Mouse (Mus musculus) hindbrain, embryonic 10.5 days (tissue): ENCODE measurements around the gene Dnlz. TPM values are rescaled to one million over a fixed set of nuclear protein-coding genes. Genes with fewer than 3 reads are reported as not detected.

Source experiments
- DNase-seq: peaks from one replicate; pipeline ENCODE4 v3.0.0-alpha.2; 2017; ENCODE audit warnings: low spot score
- H3K27ac ChIP-seq: fragments of 300-500 bp; sonication (generic); 2 replicates; pipeline ENCODE4 v1.5.1; 2016; ENCODE audit warnings: mild to moderate bottlenecking, moderate library complexity
- H3K27me3 ChIP-seq: fragments of 300-500 bp; sonication (generic); 2 replicates; pipeline ENCODE4 v1.6.1; 2016; ENCODE audit warnings: mild to moderate bottlenecking; ENCODE audit not compliant: poor library complexity, insufficient read depth, severe bottlenecking
- H3K36me3 ChIP-seq: fragments of 300-500 bp; sonication (generic); 2 replicates; pipeline ENCODE4 v1.6.1; 2016; ENCODE audit warnings: mild to moderate bottlenecking, moderate library complexity
- H3K4me1 ChIP-seq: fragments of 300-500 bp; sonication (generic); replicated peaks from 2 replicates; pipeline ENCODE4 v1.6.1; 2016; ENCODE audit warnings: mild to moderate bottlenecking
- H3K4me3 ChIP-seq: fragments of 300-500 bp; sonication (generic); 2 replicates; pipeline ENCODE4 v1.5.1; 2016; ENCODE audit warnings: mild to moderate bottlenecking, moderate library complexity
- H3K9me3 ChIP-seq: fragments of 300-500 bp; sonication (generic); 2 replicates; pipeline ENCODE4 v1.6.1; 2016; ENCODE audit warnings: mild to moderate bottlenecking, moderate library complexity
- WGBS: fragments of 180-500 bp; shearing (Covaris S2); methylation state at CpG from one replicate; pipeline ENCODE4 v1.1.7; 2016; 5-methylcytosine and 5-hydroxymethylcytosine counted together
- polyA plus RNA-seq: library from polyadenylated mRNA; unstranded; fragments of >200 nt; fragmentation: Nextera tagmentation; extraction: Ambion mirVana; gene quantifications from 2 replicates; pipeline ENCODE4 v1.2.1, GENCODE M21; 2016

The Dnlz gene
- polyA plus RNA-seq, 1 experiment from 2014 or later: 38.8 TPM

DNA sequence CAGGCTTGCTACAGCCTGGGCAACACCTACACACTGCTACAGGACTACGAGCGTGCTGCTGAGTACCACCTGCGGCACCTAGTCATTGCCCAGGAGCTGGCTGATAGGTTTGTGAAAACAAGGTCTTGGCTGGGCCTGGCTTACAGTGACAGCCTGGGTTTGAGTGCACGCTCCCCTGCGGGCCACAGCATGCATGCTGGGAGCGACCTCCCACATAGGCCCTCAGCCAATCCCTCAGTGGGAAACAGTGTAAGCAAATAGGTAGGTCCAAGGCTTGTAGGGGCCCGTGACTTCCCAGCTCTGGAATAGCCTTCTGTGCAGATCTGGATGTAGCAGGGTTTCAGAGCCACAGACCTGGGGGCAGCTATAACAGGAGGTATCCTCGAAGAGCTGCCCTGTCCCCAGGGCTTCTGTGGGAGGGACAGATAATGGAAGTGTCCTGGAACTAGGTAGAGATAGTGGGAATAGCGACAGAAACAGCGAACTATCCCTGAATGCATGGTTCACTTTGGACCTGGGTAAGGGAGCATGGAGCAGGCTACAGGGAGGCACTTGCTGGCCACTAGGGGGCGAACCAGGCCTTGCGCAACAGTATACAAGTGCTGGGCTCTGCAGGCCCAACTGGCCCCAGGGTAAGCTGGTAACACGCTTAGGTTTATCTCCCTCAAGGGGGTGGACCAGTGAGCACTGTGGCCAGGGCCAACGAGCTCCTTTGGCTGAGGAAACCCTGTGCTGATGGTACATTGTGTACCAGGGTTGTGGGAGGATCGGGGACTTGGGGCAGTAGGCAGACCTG lies 26.3 kb downstream of the Dnlz start:
- H3K4me3 ChIP-seq: no peak overlapping the region
- no peaks in the 10 kb centered on the region for H3K9me3 ChIP-seq
- no peaks in the 10 kb centered on the region for H3K27me3 ChIP-seq
- no peak overlapping the region for H3K27ac ChIP-seq
- peaks cover 96% of the 10 kb centered on the region for H3K36me3 ChIP-seq
- DNase-seq: peak; percentile 72
- peaks cover 14% of the 10 kb centered on the region for H3K4me1 ChIP-seq
- WGBS: 70% methylated on average over 15 of the region's 15 CpGs

DNA sequence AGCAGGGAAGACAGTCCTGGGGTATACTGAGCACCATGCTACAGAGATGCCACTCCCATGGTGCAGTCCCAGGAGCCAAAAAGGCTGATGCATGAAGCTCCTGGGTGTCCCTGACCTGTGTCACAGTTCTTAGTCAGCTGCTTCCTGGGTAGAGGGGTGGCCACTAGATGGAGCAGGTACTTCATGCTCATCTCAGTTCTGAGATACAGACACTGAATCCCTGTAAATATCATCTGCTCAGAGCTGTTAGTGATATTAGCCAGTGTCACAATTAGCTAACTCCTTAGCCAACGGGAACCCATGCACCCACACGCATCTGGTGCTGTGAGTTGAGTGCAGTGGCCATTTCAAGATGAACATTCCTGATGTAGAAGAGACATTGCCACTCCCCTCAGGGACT lies 27.0 kb downstream of the Dnlz start:
- peaks cover 96% of the 10 kb centered on the region for H3K36me3 ChIP-seq
- H3K4me3 ChIP-seq: no peak overlapping the region
- no peak overlapping the region for H3K27ac ChIP-seq
- no peak for DNase-seq
- H3K27me3 ChIP-seq: no peaks in the 10 kb centered on the region
- H3K9me3 ChIP-seq: no peaks in the 10 kb centered on the region
- H3K4me1 ChIP-seq: peaks cover 14% of the 10 kb centered on the region
- WGBS: 92% methylated on average over 2 of the region's 2 CpGs

DNA sequence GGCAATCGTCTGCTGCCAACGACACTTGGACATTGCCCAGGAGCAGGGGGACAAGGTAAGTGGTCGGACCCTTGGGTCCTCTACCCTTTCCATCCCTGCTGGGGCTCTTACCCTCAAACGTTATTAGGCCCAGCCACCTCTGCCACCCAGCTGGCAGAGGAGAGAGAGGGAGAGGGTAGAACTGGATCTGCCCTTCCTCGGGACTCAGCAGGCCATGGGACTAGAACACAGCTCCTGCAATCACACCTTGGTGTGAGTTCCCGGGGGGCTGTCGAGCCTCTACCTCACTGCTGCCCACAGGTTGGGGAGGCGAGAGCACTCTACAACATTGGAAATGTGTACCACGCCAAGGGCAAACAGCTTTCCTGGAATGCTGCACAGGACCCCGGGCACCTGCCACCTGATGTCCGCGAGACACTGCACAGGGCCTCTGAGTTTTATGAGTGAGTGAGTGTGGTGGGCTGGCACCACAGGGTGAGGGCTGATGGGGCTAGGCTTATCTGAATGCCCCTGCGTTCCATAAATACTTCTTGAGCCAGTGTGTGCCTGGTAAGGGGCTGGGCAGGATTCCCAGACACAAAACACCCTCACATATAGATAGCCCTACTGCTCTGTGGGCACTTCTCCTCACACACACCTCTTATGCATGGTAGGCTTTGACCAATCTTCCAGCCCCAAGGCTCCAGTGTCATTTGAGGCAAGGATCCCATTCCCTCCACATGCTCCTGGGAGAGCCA lies 28.2 kb downstream of the Dnlz start:
- Histone ChIP-seq H3K27ac (no peak overlapping the region), H3K9me3 (no peaks in the 10 kb centered on the region), H3K4me3 (no peak overlapping the region), H3K4me1 (peaks cover 18% of the 10 kb centered on the region), H3K27me3 (no peaks in the 10 kb centered on the region), H3K36me3 (peaks cover 98% of the 10 kb centered on the region)
- DNase-seq: no peak
- WGBS: 92% methylated on average over 13 of the region's 13 CpGs

DNA sequence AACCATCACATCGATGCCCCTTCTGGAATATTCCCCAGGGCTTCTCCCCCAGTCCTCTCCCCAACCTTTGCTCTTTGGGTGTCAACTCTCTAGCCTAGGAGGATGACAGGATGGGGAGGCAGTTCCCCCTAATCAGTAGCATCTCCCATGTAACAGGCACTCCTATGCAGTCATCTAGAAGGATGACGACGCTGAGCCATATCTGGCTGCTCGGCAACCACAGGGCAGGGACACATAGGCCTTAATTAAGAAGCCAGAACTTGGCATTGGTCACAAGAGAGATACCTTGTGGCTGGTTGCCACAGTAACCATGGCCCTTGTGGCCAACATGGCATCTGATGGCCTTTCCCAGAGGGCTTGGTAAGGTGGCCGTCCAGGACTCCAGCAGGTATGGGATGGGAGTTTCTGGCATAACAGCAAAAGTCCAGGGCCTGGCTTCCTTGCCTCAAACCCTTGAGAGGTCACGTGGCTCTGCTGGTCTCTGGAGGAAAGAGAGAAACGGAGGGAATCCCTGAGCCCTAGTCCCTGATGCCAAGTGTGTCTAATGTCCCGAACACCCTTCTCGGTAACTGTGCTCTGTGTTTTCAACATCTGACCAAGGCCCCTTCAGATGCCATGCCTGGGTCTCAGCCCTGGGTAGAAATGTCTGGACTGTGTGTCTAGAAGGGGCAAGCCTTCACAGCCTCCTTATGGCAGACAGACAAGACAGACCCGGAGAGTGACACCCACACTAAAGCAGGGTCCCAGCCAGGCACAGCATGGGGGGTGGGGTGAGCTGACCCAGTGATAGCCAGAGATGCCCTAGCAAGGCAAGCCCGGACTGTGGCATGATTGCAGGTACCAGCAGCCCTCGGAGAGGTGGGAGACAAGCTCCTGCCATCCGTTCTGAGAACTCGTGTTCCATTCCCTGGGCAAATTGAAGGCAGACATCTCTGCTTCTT lies 31.4 kb downstream of the Dnlz start:
- Histone ChIP-seq H3K27ac (no peak overlapping the region), H3K27me3 (no peaks in the 10 kb centered on the region), H3K36me3 (peaks cover 84% of the 10 kb centered on the region), H3K4me3 (no peak overlapping the region), H3K4me1 (peaks cover 50% of the 10 kb centered on the region), H3K9me3 (no peaks in the 10 kb centered on the region)
- no peak for DNase-seq
- WGBS: 90% methylated on average over 14 of the region's 14 CpGs

DNA sequence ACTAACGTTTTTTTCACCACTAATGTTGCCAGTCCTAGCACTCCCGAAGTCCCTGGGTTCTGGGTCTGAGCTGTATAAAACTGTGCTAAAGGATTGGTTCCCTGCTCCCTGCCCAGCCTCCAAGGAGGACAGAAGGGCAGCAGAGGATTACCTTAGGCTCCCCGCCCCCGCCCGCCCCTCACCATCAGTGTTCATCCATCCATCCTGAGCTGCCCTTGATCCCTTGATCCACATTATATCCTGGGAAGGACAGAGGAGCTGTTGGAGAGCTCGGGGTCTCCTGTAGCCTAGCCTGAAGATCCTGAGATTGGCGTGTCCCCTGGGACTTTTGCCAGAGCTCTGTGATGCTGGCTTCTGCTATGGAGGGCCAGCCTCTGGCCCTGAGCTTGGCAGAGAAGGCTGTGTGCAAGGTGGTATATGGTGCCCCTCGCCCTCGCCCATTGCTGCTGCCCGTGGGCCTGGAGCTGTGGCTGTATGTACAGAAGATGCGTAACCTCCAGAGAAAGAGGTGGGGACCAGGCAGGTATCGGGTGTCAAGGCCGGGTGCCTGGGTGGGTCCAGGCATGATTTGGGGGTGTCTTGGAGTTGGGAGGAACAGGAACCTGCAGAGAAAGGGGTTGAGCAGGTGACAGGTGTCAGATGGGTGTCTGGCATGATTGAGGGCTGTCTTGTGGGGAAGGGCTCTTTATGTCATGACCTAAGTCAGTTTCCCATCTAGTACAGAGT lies 32.2 kb downstream of the Dnlz start:
- WGBS: 91% methylated on average over 13 of the region's 13 CpGs
- Histone ChIP-seq H3K9me3 (no peaks in the 10 kb centered on the region), H3K27me3 (no peaks in the 10 kb centered on the region), H3K4me3 (no peak overlapping the region), H3K4me1 (peaks cover 58% of the 10 kb centered on the region), H3K36me3 (peaks cover 76% of the 10 kb centered on the region), H3K27ac (no peak overlapping the region)
- DNase-seq: no peak

DNA sequence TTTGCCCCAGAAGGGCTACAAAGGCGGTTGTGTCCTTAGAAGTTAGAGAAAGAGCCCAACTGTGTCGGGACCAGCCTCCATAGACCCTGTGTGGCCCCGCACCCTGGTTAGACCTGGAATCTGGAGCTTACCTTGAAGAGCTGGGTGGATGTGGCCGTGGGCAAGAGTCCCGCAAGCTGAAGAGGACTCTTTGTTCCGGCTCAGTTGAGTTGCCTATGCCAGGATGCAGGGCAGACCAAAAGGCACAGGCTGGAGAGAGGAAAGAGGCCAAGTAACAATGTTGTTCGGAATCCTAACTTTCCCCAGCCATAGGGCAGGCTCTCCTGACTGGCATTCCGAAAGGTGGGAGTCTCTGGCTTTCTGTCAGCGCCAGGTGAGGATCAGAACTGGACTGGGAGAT lies 32.8 kb downstream of the Dnlz start:
- Histone ChIP-seq H3K9me3 (no peaks in the 10 kb centered on the region), H3K4me3 (no peak overlapping the region), H3K27me3 (no peaks in the 10 kb centered on the region), H3K4me1 (peaks cover 64% of the 10 kb centered on the region), H3K36me3 (peaks cover 70% of the 10 kb centered on the region), H3K27ac (no peak overlapping the region)
- DNase-seq: no peak
- 92% methylated on average over 9 of the region's 9 CpGs for WGBS

DNA sequence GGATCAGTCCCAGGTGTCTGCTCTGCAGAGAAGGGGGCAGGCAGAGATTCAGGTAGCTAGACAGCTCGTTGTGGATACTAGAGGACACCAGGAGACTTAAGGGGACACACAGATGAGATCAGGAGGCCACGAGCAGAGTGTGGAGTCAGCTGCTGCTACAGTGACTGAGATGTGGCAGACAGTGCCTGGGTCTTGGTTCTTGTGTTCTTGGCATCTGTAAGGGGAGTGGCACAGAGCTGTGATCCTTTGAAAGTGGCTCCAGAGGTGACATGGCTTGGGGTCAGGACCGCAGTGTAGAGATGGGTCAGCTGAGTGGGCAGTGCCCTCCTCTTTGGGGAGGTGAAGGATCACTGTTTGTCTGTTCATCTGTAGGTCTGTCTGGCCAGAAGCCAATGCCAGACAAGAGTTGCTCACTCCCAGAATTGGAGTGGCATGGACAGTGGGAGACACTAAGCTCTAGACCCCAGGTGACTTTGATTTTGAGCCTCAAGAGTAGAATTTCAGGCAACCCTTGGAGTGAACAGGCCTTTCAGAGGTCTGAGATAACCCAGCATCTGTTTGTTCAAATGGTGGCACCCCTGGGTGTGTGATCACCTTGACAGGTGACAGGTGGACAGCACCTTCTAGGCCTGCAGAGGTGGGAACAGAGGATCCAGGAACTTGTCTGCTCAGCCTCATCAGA lies 33.8 kb downstream of the Dnlz start:
- Histone ChIP-seq H3K27me3 (no peaks in the 10 kb centered on the region), H3K4me3 (peak overlapping the region; percentile 95; the same call in 1 of the 2 replicates), H3K4me1 (peaks cover 67% of the 10 kb centered on the region), H3K27ac (no peak overlapping the region), H3K9me3 (no peaks in the 10 kb centered on the region), H3K36me3 (peaks cover 60% of the 10 kb centered on the region)
- DNase-seq: no peak
- WGBS: 83% methylated on average over 3 of the region's 3 CpGs

DNA sequence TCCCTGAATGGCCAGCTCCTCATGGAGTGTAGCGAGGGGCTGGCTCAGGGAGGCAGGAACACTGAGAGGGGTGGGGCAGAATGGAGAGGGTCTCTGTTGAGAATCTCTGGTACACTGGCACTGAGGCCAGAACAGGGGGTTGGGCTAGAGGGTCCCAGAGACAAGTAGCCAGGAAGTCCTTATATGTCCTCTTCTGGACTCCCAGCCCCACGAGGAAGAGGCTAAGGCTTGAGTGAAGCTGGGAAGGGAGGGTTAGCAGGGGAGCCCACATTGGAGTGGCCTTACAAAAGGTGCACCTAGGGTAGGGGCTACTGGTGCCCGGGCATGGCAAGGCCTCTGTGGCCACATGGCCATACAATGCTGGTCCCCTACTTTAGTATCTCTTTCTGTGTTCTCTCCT lies 34.5 kb downstream of the Dnlz start:
- WGBS: 66% methylated on average over 3 of the region's 3 CpGs

DNA sequence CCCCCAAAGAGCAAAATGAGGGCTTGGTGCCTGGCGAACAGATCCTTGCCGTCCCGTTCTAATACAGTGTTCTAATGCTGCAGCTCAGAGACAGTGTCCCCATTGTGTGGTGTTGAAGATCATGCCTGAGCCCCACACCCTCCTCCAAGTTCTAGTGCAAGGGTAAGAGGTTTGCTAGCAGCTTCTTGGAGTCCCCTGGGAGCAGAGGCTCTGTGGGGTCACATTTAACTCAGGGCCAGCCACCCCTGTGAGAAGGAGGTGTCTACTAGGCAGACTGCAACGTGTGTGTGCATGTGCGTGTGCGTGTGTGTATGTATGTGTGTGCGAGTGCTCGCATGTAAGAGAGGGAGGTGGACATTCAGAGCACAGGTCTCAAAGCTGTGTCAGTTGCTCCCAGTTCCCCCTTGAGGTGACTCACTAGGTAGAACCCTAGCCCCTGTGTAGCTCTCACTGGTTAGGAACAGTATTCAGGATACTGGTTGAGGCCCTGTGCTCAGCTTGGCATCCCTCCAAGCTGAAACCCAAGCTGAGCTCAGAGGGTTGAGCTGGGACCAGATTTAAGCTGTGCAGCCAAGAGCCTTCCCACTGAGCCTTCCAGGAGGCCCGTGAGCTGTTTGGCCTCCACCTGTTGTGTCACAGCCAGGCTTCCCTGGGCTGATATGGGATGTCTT lies 35.2 kb downstream of the Dnlz start:
- 71% methylated on average over 9 of the region's 9 CpGs for whole genome bisulfite sequencing
- Histone ChIP-seq H3K36me3 (peaks cover 46% of the 10 kb centered on the region), H3K27ac (peak overlapping the region; percentile 98), H3K4me1 (peaks cover 72% of the 10 kb centered on the region), H3K4me3 (peak overlapping the region; percentile 95), H3K9me3 (no peaks in the 10 kb centered on the region), H3K27me3 (no peaks in the 10 kb centered on the region)
- DNase-seq: no peak

More for the DNA sequence above, 34.5 kb downstream of the Dnlz start:
- H3K27me3 ChIP-seq: no peaks in the 10 kb centered on the region
- H3K36me3 ChIP-seq: peaks cover 53% of the 10 kb centered on the region
- no peak for DNase-seq
- H3K4me1 ChIP-seq: peaks cover 71% of the 10 kb centered on the region
- H3K27ac ChIP-seq: peak overlapping the region; percentile 98
- peak overlapping the region; percentile 95 for H3K4me3 ChIP-seq
- H3K9me3 ChIP-seq: no peaks in the 10 kb centered on the region

DNA sequence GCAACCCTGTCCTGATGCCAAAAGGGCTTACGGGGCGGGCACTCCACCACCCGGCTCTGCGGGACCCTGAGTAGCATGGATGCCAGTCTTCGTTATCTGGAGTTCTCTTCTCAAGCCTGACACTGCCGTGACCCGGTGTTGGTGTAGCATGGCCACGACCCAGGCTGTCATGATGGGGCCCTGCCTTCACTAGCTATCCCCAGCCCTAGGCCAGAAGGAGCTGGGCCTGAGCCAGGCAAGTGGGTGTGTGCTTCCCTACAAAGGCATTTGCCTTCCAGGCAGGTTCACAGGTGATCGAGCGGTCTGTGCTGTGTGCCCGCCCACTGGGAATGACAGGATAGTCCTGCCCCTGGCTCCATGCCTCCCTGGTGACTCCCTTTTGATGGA lies 36.0 kb downstream of the Dnlz start:
- Histone ChIP-seq H3K27me3 (no peaks in the 10 kb centered on the region), H3K4me1 (peaks cover 74% of the 10 kb centered on the region)
- no peak for DNase-seq

More for the DNA sequence above, 36.0 kb downstream of the Dnlz start:
- 1% methylated on average over 11 of the region's 11 CpGs for WGBS
- H3K9me3 ChIP-seq: no peaks in the 10 kb centered on the region
- peaks cover 38% of the 10 kb centered on the region for H3K36me3 ChIP-seq
- H3K27ac ChIP-seq: peak overlapping the region; percentile 98
- peak overlapping the region; percentile 95 for H3K4me3 ChIP-seq
